Mouse (Mus musculus): ENCODE results near the gene Mllt1.
"Not testable (repeated sequence)": the region's sequence is repeated elsewhere in the genome, so short reads cannot be mapped to it uniquely, and the experiment has no call there.

The Mllt1 gene

GRCm38 (mm10) chr17:56934545-56935330 lies 477 bp downstream of the Mllt1 start:
- DNase-seq, result peak; percentile 69

- DNase-seq, result no peak
These were observed 1.8 kb downstream of the Mllt1 start for GRCm38 (mm10) chr17:56933395-56933794.

DNA sequence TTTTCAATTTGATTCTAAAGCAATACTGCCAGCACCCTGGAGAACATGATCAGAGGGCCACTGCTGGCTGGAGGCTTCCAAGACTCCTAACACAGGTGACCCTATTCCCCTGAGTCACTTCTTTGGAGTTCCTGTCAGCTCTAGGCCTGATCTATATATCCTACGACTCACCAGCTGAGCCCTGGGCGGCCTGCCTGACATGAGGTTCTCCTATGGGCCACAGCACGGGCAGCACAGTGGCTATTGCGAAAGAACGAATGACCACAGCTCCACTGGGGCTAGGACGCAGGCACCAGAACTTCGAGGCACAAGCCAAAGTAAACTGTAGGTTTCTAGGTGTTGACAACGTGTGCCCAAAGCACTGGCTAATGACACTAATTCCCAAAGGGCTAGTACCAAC lies 5.2 kb downstream of the Mllt1 start:
- DNase-seq, result no peak

DNA sequence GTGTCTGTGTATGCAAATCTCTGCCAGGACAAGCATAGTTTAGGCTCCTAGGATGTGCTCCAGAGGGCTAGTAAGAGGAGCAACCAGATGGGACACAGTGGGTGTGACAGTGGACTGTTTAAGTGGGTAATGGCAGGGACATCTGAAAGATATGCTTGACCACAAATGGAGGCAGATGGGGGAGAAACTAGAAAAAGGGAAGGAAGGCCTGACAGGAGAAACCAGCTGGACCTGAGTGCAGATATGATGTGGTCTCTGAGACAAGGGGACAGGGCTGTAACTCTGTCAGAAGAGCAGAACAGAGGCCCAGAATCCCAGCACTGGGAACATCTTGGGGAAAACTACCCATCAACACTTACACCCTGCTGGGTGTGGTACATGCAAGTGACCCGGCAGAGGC lies 5.7 kb downstream of the Mllt1 start:
- no peak for DNase-seq

GRCm38 (mm10) chr17:56929101-56929500 lies 6.1 kb downstream of the Mllt1 start:
- DNase-seq, result no peak

DNA sequence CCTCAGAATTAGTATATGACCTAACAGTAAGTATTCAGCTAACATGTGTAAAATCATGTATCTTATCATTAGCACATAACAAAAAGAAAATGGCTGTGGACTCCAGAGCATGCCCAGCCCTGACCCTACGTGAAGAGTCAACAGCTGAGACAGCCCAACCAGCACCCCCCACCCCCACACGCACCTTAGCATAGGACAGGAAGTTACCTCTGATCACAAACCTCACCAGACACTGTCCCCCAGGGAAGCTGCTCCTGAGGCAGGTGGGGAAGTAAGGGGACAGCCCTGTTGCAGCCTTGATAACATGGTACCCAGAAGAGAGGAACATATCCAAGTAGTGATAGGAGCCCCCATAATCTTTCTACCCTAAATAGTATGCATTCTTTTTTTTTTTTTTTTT lies 9.2 kb downstream of the Mllt1 start:
- no peak for DNase-seq

- DNase-seq, result no peak
These were observed 15.5 kb downstream of the Mllt1 start for GRCm38 (mm10) chr17:56919725-56920124.

DNA sequence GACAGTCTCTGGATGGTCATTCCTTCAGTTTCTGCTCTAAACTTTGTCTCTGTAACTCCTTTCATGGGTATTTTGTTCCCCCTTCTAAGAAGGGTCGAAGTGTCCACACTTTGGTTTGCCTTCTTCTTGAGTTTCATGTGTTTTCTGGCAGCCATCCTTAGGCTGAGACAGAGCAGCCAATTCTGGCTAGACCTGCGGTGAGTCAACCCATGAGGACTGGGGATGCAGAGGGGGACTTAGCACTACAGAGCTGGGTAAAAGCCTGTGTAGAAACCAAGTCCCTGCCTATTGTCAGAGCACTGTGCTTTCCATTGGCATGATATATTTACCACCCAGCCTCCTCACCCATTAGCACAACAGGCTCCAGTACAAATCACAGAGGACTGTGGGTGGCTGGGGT lies 18.0 kb downstream of the Mllt1 start:
- no peak for DNase-seq

GRCm38 (mm10) chr17:56913444-56913843 lies 21.8 kb downstream of the Mllt1 start:
- no peak for DNase-seq

GRCm38 (mm10) chr17:56913023-56913422 lies 22.2 kb downstream of the Mllt1 start:
- no peak for DNase-seq

GRCm38 (mm10) chr17:56909764-56910163 lies 25.5 kb downstream of the Mllt1 start:
- not testable (repeated sequence) for DNase-seq

DNA sequence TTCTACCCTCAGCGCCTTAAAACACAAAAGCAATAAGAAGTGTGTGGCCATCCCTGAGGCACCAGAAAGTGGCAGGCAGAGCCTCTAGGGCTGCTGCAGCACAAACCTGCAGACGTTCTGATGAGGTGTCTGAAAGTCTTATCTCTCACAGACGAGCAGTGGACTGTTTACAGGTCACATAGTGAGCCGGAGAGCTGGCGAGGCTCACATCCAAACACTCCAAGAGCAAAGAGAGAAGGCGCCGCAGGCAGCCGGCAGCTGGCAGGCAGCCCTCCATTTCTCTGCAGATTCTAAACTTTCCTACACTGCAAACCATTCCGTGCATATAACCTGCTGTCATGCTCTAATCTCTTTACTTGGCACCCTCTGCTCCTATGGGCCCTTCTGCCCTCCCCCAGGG lies 27.3 kb downstream of the Mllt1 start:
- no peak for DNase-seq

GRCm38 (mm10) chr17:56907096-56907495 lies 28.1 kb downstream of the Mllt1 start:
- no peak for DNase-seq

DNA sequence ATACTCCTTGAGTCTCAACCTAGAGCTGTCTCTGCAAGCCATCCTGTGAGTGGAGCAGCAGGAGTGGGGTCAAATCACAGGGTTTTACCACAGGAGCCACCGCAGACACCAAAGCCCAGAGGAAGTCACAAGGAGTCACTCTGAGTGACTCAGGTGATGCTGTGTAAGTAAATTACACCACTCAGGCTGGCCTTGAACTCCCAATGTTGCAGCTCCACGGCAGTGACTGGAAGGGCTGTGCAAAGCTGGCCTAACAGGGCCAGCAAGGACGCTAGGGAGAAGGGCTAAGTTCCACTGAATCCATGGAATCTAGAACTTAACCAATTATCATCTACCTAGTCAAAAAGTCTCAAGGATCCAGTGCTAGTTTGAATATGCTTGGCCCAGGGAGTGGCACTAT lies 29.0 kb downstream of the Mllt1 start:
- DNase-seq, result no peak

DNA sequence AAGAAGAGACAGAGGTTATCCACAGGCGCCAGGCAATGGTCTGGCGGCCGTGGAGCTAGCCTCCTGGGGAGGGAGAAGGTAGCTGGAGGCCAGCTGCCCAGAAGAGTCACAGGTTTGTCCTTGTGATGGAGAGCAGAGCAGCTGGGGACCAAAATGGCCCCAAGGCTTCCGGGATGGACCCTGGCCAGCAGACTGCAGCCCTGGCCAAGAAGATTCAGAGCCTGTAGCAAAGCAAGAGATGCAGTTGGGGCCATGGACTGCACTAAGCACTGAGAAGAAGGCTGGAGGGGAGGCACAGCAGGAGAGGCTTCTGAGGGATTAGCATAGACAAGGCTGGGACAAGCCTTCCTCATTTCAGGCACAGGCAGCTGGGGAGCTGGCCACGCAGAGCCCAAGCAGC lies 32.5 kb downstream of the Mllt1 start:
- no peak for DNase-seq

DNA sequence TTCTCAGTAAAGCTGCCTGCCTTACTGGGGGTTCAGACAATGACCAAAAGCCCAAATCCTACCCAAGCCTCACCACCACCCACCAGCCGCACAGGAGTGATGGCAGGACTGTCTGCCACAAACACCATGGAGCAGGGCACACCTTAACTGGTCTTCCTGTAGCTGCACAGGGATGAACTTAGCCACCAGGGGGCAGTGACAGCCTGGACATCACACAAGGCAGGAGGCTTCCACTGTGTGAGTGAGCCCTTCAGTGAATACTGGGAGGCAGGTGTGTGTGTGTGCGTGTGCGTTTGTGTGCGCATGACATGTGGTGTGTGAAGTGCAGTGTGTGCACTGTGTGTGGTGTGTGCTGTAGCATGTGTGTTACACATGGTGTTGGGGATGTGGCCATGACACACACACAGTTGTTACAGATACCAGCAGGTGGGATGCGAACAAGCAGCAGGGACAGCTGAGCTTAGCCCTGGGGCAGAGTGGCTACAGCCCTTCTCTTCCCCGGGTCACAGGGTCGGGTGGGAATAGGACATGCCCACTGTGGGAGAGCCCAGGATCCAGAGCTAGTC lies 37.5 kb downstream of the Mllt1 start:
- DNase-seq, result peak; percentile 87

GRCm38 (mm10) chr17:56896513-56897129 lies 38.6 kb downstream of the Mllt1 start:
- no peak for DNase-seq

GRCm38 (mm10) chr17:56895368-56895918 lies 39.8 kb downstream of the Mllt1 start:
- DNase-seq, result no peak

GRCm38 (mm10) chr17:56890018-56890417 lies 45.2 kb downstream of the Mllt1 start:
- DNase-seq, result no peak

- DNase-seq, result no peak
These were observed 47.2 kb downstream of the Mllt1 start for GRCm38 (mm10) chr17:56888050-56888449.

GRCm38 (mm10) chr17:56884809-56885208 lies 50.4 kb downstream of the Mllt1 start:
- DNase-seq, result peak; percentile 16

DNA sequence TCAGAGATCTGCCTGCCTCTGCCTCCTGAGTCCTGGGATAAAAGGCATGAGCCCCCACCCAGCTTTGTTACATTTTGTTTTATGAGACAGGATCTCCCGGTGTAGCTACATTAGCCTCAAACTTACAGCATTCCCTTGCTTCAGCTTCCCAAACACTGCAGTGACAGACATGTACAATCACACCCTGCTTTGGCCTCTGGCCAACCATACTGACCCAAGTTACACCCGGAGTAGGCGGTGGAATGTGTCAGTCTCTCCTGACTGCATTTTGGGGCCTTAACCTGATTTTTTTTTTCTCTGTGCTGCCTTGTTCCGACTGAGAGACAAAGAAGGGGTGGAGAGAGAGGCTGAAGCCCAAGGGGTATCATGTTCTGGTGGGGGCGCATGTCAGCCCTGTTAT lies 50.9 kb downstream of the Mllt1 start:
- no peak for DNase-seq

DNA sequence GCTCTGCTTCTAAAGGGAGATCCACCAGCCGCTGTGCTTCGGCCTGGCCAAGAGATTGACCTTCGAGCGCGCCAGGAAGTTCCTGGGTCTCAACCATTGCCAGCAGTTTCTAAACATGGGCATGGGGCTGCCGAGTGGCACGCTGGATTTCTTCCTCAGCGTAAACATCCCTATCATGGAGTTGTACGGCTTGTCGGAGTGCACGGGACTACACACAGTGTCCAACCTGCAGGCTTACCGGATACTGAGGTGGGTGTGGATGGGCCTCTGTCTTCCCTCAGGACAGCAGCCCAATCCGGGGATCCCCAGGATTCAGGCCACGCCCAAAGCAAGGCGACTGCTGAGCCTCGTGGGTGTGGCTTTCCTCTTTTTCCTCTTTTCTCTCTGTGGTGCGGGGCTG lies 51.6 kb downstream of the Mllt1 start:
- no peak for DNase-seq

GRCm38 (mm10) chr17:56877426-56877825 lies 57.8 kb downstream of the Mllt1 start:
- no peak for DNase-seq
